ENCODE assay signal across 8 mouse cellular contexts in genomic region chr9:49488912-49489895, GRCm38 (mm10). TPM values are rescaled to one million over a fixed set of nuclear protein-coding genes. Genes with fewer than 3 reads are reported as not detected.
DNase-seq lines count a peak whose midpoint lies in the region; ATAC-seq lines count a peak whose summit lies in the region.

No protein-coding gene starts in this region.

- H3K9me3 ChIP-seq in hindbrain, embryonic 13.5 days, result no peaks in the 10 kb centered on the region

- peak overlapping the region; percentile 42 for H3K4me2 ChIP-seq in hindbrain, embryonic 13.5 days

- H3K4me1 ChIP-seq in hindbrain, embryonic 13.5 days (replicated peaks), result peaks cover 16% of the 10 kb centered on the region

- H3K36me3 ChIP-seq in hindbrain, embryonic 13.5 days, result no peaks in the 10 kb centered on the region

- H3K27me3 ChIP-seq in hindbrain, embryonic 13.5 days, result peaks cover 20% of the 10 kb centered on the region

- ATAC-seq in hindbrain, embryonic 13.5 days (ENCODE audit: low FRiP score), result peak; percentile 60

- WGBS in hindbrain, embryonic 13.5 days, result 34% methylated on average over 16 of the region's 16 CpGs

- DNase-seq in NIH3T3 (ENCODE audit: low read depth), result peak; percentile 86
- DNase-seq in cerebellum, postnatal 14 days, result peak; percentile 93 to 96
- DNase-seq in frontal cortex, postnatal 25 days (ENCODE audit: low spot score in 2 of 2), result peak; percentile 86 to 87
- peak; percentile 86 for DNase-seq in layer of hippocampus, postnatal 14 days (ENCODE audit: low spot score in 2 of 2)
- DNase-seq in lung, postnatal 25 days (ENCODE audit: low spot score), result peak; percentile 80
- DNase-seq in retina, adult 2 months (ENCODE audit: low read depth, low spot score), result peak; percentile 63
- DNase-seq in thymus, postnatal 36 days, result peak; percentile 84 to 85

- H3K27ac ChIP-seq in hindbrain, embryonic 13.5 days, result no peak overlapping the region

- H3K4me3 ChIP-seq in hindbrain, embryonic 13.5 days, result no peak overlapping the region; the same call in 1 of the 2 replicates

- H3K9ac ChIP-seq in hindbrain, embryonic 13.5 days, result no peak overlapping the region

RNA-seq across cellular contexts. Expression of gene Ttc12, which starts 3.2 kb away (rescaled TPM):
- polyA plus RNA-seq in hindbrain, embryonic 13.5 days (2015; fragmentation: Nextera tagmentation; extraction: Ambion mirVana), result 2.2 and 2.5 TPM in 2 replicates
- total RNA-seq in layer of hippocampus, postnatal 14 days (2021), result 1 to 10 TPM; 2.1 to 2.3 TPM
